Mouse (Mus musculus) T-helper 17 cell (primary cell): Measurements from ENCODE around the gene Elob.

Experiments used
- in situ Hi-C, 2 experiments: fragments of 300-600 bp; cut with MboI, MseI; formaldehyde crosslinking; loops; 1 replicate in 1 of 2; 2 replicates in 1 of 2; pipeline ENCODE4 v1.15.1; 2025; ENCODE audit warnings: high pct_unique_total_duplicates in 2 of 2

The Elob gene

DNA sequence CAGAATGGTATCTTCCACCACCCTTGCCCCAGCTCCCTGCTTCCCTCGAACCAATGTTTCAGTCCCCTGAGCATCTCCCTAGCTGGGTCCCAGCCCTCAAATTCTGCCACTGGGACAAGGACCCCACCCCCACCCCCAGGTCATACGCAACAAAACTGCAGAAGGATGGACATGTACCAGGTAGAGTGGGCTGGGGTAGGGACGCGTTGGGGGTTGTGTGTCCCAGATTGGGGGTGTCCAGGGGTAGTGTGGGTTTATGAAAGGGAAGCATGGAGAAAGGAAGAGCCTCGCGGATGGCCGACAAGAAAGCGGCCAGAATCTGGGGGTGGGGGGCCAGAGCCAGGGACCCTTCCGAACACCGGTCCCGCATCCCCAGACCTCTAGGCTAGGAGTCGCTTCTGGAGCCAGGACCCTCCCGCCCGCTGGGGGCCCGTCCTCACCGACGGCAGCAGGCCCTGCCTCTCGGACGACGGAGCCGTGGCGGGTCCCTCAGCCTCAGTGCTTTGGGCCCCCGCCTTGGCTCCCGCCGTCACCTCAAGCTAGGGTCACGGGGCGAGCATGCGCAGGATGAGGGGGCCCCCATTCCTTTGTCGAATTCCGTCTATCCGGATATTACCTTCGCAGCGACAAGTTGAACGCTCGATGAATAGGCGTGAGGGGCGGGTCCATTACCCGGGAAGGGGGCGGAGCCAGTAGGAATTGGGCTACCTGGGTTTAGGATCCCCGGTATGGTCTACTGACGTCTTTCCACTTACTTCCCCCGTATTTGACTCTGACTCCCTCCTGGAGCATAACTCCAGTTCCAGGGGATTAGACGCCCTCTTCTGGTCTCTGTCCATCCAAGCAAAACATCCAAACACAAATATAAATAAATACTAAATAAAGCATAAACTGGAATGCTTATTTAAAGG is 43.1 kb downstream of the Elob start, which contains the start of gene Flywch2:
Gene Flywch2 (minus strand): TSS at position 521 of the 911 bp plus-strand sequence.
- in situ Hi-C loops, result no loop called here

GRCm38 (mm10) chr17:23783352-23783751 is 45.6 kb downstream of the Elob start:
- in situ Hi-C loops, result no loop called here

GRCm38 (mm10) chr17:23778447-23778846 is 50.5 kb downstream of the Elob start:
- in situ Hi-C loops, result loop anchor here (5.0 to 10.0 kb wide), 4 partner anchors 39 to 184 kb away; partner anchors contain the start of genes Elob (in 1 of the 2), Prss32 (in 1 of the 2) and Prss41 (in 1 of the 2)

- in situ Hi-C loops, result loop anchor here (5.0 to 10.0 kb wide), 4 partner anchors 40 to 185 kb away; partner anchors contain the start of genes Elob (in 1 of the 2), Prss32 (in 1 of the 2) and Prss41 (in 1 of the 2)
Observed at GRCm38 (mm10) chr17:23777141-23777540, 51.8 kb downstream of the Elob start.

GRCm38 (mm10) chr17:23776216-23776615 is 52.7 kb downstream of the Elob start:
- in situ Hi-C loops, result loop anchor here (5.0 to 10.0 kb wide), 4 partner anchors 41 to 186 kb away; partner anchors contain the start of genes Elob (in 1 of the 2), Prss32 (in 1 of the 2) and Prss41 (in 1 of the 2)
